Mouse (Mus musculus) neural tube, embryonic 15.5 days (tissue): Measurements from ENCODE around the gene Ptrhd1. TPM values are rescaled to one million over a fixed set of nuclear protein-coding genes. Genes with fewer than 3 reads are reported as not detected.
"Not testable (repeated sequence)": the region's sequence is repeated elsewhere in the genome, so short reads cannot be mapped to it uniquely, and the experiment has no call there.

Experiments used
- ATAC-seq: fragments of 200-750 bp; cut with Nextera tagmentation; 2 replicates; pipeline ENCODE4 v1.8.0; 2017; ENCODE audit warnings: mild to moderate bottlenecking, moderate TSS enrichment, moderate library complexity; ENCODE audit not compliant: low FRiP score
- H3K27ac ChIP-seq: fragments of 300-500 bp; sonication (generic); replicated peaks from 2 replicates; pipeline ENCODE4 v1.5.1; 2015; ENCODE audit warnings: mild to moderate bottlenecking, inconsistent platforms
- H3K27me3 ChIP-seq: fragments of 300-500 bp; sonication (generic); replicated peaks from 2 replicates; pipeline ENCODE4 v1.6.1; 2015; ENCODE audit warnings: inconsistent platforms
- H3K36me3 ChIP-seq: fragments of 300-500 bp; sonication (generic); 2 replicates; pipeline ENCODE4 v1.6.1; 2015; ENCODE audit warnings: inconsistent platforms
- H3K4me1 ChIP-seq: fragments of 300-500 bp; sonication (generic); 2 replicates; pipeline ENCODE4 v1.6.1; 2015; ENCODE audit warnings: inconsistent platforms
- H3K4me2 ChIP-seq: fragments of 300-500 bp; sonication (generic); 2 replicates; pipeline ENCODE4 v1.6.1; 2015; ENCODE audit warnings: inconsistent platforms, mild to moderate bottlenecking, moderate library complexity
- H3K4me3 ChIP-seq: fragments of 300-500 bp; sonication (generic); replicated peaks from 2 replicates; pipeline ENCODE4 v1.5.1; 2015; ENCODE audit warnings: mild to moderate bottlenecking, inconsistent platforms
- H3K9ac ChIP-seq: fragments of 300-500 bp; sonication (generic); replicated peaks from 2 replicates; pipeline ENCODE4 v1.6.1; 2015; ENCODE audit warnings: mild to moderate bottlenecking, inconsistent platforms
- H3K9me3 ChIP-seq: fragments of 300-500 bp; sonication (generic); replicated peaks from 2 replicates; pipeline ENCODE4 v1.6.1; 2016; ENCODE audit warnings: inconsistent platforms
- WGBS: fragments of 180-500 bp; shearing (Covaris S2); methylation state at CpG from one replicate; pipeline ENCODE4 v1.1.7; 2015; ENCODE audit warnings: mixed read lengths; 5-methylcytosine and 5-hydroxymethylcytosine counted together
- polyA plus RNA-seq: library from polyadenylated mRNA; unstranded; fragments of >200 nt; fragmentation: Nextera tagmentation; extraction: Ambion mirVana; gene quantifications from 2 replicates; pipeline ENCODE4 v1.2.1, GENCODE M21; 2015

Ptrhd1 gene
- polyA plus RNA-seq, 1 experiment from 2014 or later = 6.2 TPM

DNA sequence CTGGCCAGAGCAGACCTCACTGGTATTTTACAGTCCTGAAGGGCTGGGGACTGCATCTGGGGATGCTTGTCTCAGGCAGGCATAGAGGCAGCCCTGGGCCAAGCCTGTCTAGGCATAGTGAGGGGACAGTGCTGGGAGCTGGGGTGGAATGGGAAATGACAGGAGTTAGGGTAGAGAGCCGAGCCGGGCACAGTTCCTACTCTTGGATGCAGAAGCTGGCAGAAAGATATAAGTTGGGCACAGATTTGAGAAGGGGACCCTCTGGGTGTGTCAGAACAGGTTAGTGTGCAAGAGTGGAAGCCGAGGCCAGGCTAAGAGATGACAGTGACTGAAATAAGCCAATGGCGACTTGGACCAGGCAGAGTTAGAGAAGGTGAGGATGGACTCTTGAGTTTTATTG lies 31.6 kb upstream of the Ptrhd1 start:
- ATAC-seq = no peak
- WGBS = 96% methylated on average over 4 of the region's 4 CpGs
- Histone ChIP-seq H3K27me3 (no peaks in the 10 kb centered on the region), H3K9me3 (no peaks in the 10 kb centered on the region), H3K4me1 (no peaks in the 10 kb centered on the region), H3K4me3 (no peak overlapping the region), H3K27ac (no peak overlapping the region), H3K9ac (no peak overlapping the region), H3K36me3 (peaks cover 61% of the 10 kb centered on the region), H3K4me2 (no peak overlapping the region)

- Histone ChIP-seq H3K27me3 (no peaks in the 10 kb centered on the region), H3K4me3 (no peak overlapping the region), H3K9ac (no peak overlapping the region), H3K4me2 (no peak overlapping the region), H3K36me3 (peaks cover 69% of the 10 kb centered on the region), H3K9me3 (no peaks in the 10 kb centered on the region), H3K4me1 (no peaks in the 10 kb centered on the region), H3K27ac (no peak overlapping the region)
- WGBS = 95% methylated on average over 11 of the region's 11 CpGs
- no peak for ATAC-seq
These were observed 27.7 kb upstream of the Ptrhd1 start for GRCm38 (mm10) chr12:4206106-4206505.

DNA sequence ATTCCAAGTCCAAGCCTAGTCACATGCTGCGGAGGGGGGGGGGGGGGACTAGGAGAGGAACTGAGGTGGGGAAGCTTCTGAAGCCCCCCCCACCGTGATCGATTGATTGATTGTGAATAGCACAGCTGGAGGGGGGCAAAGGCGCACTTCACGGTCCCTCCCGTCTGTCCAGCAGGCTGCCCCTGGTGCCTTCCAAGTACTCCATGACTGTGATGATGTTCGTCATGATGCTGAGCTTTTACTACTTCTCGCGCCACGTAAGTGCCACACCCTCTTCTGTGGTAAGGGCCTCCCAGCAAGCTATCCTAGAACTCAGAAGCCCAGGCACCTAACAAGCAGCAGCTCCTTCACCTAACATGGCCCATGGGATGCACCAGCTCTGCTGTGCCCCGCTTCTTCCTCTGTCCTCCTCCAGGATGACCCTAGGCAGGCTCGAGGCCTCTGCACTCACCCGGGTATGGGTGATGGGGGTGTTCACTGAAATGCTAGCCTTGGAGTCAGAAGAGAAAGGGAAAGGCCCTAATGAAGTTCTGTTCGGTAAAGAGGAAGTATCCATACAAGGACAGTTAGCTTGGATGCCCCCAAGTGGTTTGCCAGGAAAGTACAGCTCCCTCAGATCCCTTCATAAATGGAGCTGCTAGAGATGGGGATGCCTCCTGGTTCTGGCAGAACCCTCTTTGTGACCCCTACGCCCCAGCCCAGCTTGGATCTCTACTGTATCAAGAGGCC lies 25.3 kb upstream of the Ptrhd1 start:
- WGBS = 77% methylated on average over 15 of the region's 15 CpGs
- Histone ChIP-seq H3K4me1 (no peaks in the 10 kb centered on the region), H3K9me3 (no peaks in the 10 kb centered on the region), H3K36me3 (peaks cover 77% of the 10 kb centered on the region), H3K4me2 (no peak overlapping the region), H3K27me3 (no peaks in the 10 kb centered on the region), H3K9ac (no peak overlapping the region), H3K27ac (no peak overlapping the region), H3K4me3 (no peak overlapping the region)
- no peak; the same call in 1 of the 2 replicates for ATAC-seq

DNA sequence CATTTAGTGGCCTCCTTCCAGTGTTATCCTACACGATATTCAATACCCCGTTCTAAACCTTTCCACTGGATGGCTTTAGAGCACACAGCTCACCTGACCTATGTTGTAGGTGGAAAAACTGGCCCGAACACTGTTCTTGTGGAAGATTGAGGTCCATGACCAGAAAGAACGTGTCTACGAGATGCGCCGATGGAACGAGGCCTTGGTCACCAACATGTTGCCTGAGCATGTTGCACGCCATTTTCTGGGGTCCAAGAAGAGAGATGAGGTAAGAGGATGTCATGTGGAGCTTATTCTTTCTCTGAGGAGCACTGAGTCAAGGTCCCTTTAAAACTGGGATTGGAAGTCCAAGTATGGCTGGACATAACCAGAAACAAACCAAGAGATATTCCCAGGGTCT lies 24.6 kb upstream of the Ptrhd1 start:
- no peak for ATAC-seq
- no peaks in the 10 kb centered on the region for H3K9me3 ChIP-seq
- H3K27ac ChIP-seq = no peak overlapping the region
- H3K36me3 ChIP-seq = peaks cover 79% of the 10 kb centered on the region
- 97% methylated on average over 9 of the region's 9 CpGs for WGBS
- no peaks in the 10 kb centered on the region for H3K27me3 ChIP-seq
- H3K9ac ChIP-seq = no peak overlapping the region
- H3K4me2 ChIP-seq = no peak overlapping the region
- no peaks in the 10 kb centered on the region for H3K4me1 ChIP-seq
- no peak overlapping the region for H3K4me3 ChIP-seq

GRCm38 (mm10) chr12:4211174-4211573 lies 22.7 kb upstream of the Ptrhd1 start:
- no peaks in the 10 kb centered on the region for H3K9me3 ChIP-seq
- ATAC-seq = no peak
- no peaks in the 10 kb centered on the region for H3K27me3 ChIP-seq
- 92% methylated on average over 9 of the region's 9 CpGs for WGBS
- H3K4me3 ChIP-seq = no peak overlapping the region
- H3K27ac ChIP-seq = no peak overlapping the region
- H3K4me2 ChIP-seq = no peak overlapping the region
- H3K36me3 ChIP-seq = peaks cover 82% of the 10 kb centered on the region
- H3K4me1 ChIP-seq = no peaks in the 10 kb centered on the region
- H3K9ac ChIP-seq = no peak overlapping the region

- no peak overlapping the region for H3K4me2 ChIP-seq
- H3K9me3 ChIP-seq = no peaks in the 10 kb centered on the region
- no peak overlapping the region for H3K9ac ChIP-seq
- no peaks in the 10 kb centered on the region for H3K27me3 ChIP-seq
- no peak overlapping the region for H3K4me3 ChIP-seq
- 86% methylated on average over 8 of the region's 8 CpGs for WGBS
- H3K36me3 ChIP-seq = peaks cover 74% of the 10 kb centered on the region
- H3K4me1 ChIP-seq = no peaks in the 10 kb centered on the region
- H3K27ac ChIP-seq = no peak overlapping the region
- ATAC-seq = no peak
These were observed 20.9 kb upstream of the Ptrhd1 start for GRCm38 (mm10) chr12:4212908-4213307.

GRCm38 (mm10) chr12:4230156-4230555 lies 3.7 kb upstream of the Ptrhd1 start:
- 93% methylated on average over 7 of the region's 7 CpGs for WGBS
- Histone ChIP-seq H3K9ac (no peak overlapping the region), H3K4me3 (no peak overlapping the region), H3K4me2 (no peak overlapping the region), H3K9me3 (no peaks in the 10 kb centered on the region), H3K27ac (no peak overlapping the region), H3K4me1 (peaks cover 19% of the 10 kb centered on the region), H3K36me3 (peaks cover 15% of the 10 kb centered on the region), H3K27me3 (no peaks in the 10 kb centered on the region)
- ATAC-seq = no peak

DNA sequence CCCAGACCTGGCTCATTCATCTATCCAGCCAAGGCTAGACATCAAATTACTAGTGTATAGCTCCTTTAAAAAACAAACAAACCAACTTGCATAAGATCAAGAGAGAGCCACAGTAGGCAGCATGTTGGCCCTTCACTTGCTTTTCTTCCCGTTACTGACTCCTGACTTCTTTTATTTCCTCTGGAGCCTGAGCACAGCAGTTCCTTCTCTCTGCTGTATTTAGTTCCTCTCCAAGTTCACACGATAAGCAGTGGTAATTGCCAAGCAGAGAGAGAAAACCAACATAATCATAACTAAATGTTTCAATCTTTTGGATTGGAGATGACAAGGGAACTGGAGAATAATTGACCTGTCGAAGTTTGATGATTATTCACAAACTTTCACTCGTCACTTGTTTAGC lies 1.1 kb upstream of the Ptrhd1 start:
- Histone ChIP-seq H3K9ac (no peak overlapping the region; the same call in 1 of the 2 replicates), H3K27ac (no peak overlapping the region), H3K4me2 (peak overlapping the region; percentile 86), H3K36me3 (peaks cover 7% of the 10 kb centered on the region), H3K9me3 (no peaks in the 10 kb centered on the region), H3K4me1 (peaks cover 19% of the 10 kb centered on the region), H3K4me3 (no peak overlapping the region), H3K27me3 (no peaks in the 10 kb centered on the region)
- WGBS = 60% methylated on average over 4 of the region's 4 CpGs
- no peak for ATAC-seq

DNA sequence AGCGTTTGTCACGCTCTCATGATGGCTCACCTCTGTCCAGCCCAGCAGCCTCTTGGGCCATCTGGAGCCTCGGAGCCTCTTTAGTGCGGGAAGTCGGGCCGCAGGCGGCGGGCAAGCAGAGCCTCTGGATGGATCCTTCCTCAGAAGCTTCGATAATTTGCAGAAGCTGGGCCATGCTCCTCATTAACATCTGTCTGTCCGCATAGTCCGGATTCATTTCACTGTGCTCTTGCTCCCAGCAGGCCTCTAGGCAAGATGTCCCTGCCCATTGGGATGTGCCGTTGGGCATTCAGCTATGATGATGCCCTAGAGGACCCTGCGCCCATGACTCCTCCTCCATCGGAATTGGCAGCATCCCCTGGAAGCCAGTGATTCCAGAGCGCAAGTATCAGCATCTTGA lies 3.7 kb downstream of the Ptrhd1 start:
- no peak overlapping the region for H3K27ac ChIP-seq
- H3K9ac ChIP-seq = no peak overlapping the region
- H3K4me1 ChIP-seq = peaks cover 16% of the 10 kb centered on the region
- peaks cover 7% of the 10 kb centered on the region; the same call in 1 of the 2 replicates for H3K36me3 ChIP-seq
- 93% methylated on average over 15 of the region's 15 CpGs for WGBS
- no peak overlapping the region for H3K4me2 ChIP-seq
- H3K27me3 ChIP-seq = no peaks in the 10 kb centered on the region
- H3K9me3 ChIP-seq = no peaks in the 10 kb centered on the region
- H3K4me3 ChIP-seq = no peak overlapping the region
- ATAC-seq = no peak

GRCm38 (mm10) chr12:4240281-4240680 lies 6.5 kb downstream of the Ptrhd1 start:
- ATAC-seq, H3K27ac ChIP-seq: not testable (repeated sequence)
- 82% methylated on average over 8 of the region's 8 CpGs for WGBS

DNA sequence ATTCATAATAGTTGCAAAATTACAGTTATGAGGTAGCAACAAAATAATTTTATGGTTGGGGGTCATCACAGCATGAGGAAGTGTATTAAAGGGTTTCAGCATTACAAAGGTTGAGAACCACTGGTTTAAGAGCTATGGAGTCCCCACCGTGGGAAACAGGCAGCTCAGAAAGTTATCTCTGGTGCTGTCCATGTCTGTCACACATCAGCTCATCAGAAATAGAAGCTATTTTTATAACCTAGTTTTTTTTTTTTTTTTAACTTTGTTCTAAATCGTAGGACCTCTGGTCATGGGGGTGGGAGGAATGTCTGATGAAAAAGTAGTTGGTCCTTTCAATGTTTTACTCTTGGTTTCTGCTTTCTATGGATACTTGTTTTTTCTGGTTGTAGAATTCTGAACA lies 10.0 kb downstream of the Ptrhd1 start:
- peaks cover 7% of the 10 kb centered on the region for H3K36me3 ChIP-seq
- H3K4me2 ChIP-seq = no peak overlapping the region
- H3K27me3 ChIP-seq = no peaks in the 10 kb centered on the region
- no peak overlapping the region for H3K27ac ChIP-seq
- H3K4me3 ChIP-seq = no peak overlapping the region
- 87% methylated on average over 2 of the region's 2 CpGs for WGBS
- no peaks in the 10 kb centered on the region for H3K4me1 ChIP-seq
- H3K9ac ChIP-seq = no peak overlapping the region
- no peaks in the 10 kb centered on the region for H3K9me3 ChIP-seq
- ATAC-seq = no peak

More at GRCm38 (mm10) chr12:4240281-4240680, 6.5 kb downstream of the Ptrhd1 start:
- H3K4me2 ChIP-seq, H3K4me3 ChIP-seq, H3K9me3 ChIP-seq, H3K4me1 ChIP-seq, H3K9ac ChIP-seq, H3K36me3 ChIP-seq, H3K27me3 ChIP-seq: not testable (repeated sequence)

DNA sequence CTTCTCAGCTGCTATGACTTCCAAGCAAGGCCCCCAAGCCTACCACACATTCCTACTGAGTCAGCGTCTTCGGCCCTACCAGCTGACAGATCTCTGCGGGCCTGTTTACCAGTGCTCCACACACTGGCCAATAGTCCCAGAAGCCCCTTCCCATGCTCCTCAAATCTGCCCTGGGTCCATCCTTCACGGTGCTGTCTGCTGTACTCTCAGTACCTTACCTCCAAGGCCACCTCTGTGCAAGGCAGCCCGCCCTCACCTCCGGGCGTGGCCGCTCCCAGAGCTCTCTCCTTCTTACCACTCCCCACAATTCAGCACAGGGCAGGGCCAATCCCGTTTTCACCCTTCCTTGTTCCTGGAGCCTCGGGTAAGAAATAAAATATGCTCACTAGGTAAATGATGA lies 11.9 kb downstream of the Ptrhd1 start:
- Histone ChIP-seq H3K27ac (no peak overlapping the region), H3K9me3 (no peaks in the 10 kb centered on the region), H3K27me3 (no peaks in the 10 kb centered on the region), H3K4me3 (no peak overlapping the region), H3K36me3 (peaks cover 11% of the 10 kb centered on the region), H3K9ac (no peak overlapping the region), H3K4me2 (no peak overlapping the region), H3K4me1 (no peaks in the 10 kb centered on the region)
- 88% methylated on average over 10 of the region's 10 CpGs for whole genome bisulfite sequencing
- ATAC-seq = no peak; the same call in 1 of the 2 replicates
